Mouse (Mus musculus): ENCODE data around the gene Npepl1. TPM values are rescaled to one million over a fixed set of nuclear protein-coding genes. Genes with fewer than 3 reads are reported as not detected.
A peak's percentile ranks its signal among the peaks of the same experiment; 100 is the strongest.

Npepl1 gene
- 10 to 100 TPM; 12.1 to 12.4 TPM for total RNA-seq (2021)

DNA sequence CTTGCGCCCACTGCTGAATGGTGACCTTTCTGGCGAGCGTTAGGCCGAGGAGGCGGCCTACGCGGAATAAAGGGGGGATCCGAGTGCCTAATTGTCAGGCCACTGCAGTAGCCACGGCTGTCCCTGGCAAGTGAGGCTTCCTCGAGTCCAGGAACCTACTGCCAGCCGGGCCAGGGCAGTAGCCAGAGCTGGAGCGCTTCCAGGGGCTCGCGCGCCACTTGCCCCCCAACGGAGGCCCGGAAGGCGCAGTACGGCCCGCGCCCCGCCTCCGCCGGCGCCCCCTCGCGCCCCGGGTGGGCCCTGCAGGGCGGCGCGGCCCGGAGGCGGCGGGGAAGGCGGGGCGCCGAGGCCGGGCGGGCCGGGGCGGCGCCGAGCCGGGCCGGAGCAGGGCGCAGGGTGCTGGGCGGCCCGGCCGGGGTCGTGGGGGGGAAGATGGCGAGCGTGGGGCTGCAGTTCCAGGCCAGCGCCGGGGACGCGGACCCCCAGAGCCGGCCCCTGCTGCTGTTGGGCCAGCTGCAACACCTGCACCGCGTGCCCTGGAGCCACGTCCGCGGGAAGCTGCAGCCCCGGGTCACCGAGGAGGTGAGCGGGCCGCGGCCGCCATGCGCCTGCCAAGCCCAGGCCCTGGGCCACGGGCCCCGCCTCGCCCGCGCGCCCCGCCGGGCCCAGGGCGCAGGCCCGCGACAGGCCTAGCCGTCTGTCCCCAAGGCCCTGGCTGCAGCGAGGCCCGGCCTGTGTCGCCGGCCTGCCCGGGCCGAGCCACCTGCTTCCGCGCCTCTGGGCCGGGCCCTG, at the start of gene Npepl1:
Npepl1 (plus strand) TSS at position 359 of the 792 bp plus-strand sequence.
- peak; percentile 34 to 49 for DNase-seq (ENCODE audit: low spot score in 2 of 2)
- intact Hi-C loops (cut with DNase I): loop anchor here (5.0 kb wide), 1 partner anchor 33 kb away; the partner anchor contains the start of gene Stx16

DNA sequence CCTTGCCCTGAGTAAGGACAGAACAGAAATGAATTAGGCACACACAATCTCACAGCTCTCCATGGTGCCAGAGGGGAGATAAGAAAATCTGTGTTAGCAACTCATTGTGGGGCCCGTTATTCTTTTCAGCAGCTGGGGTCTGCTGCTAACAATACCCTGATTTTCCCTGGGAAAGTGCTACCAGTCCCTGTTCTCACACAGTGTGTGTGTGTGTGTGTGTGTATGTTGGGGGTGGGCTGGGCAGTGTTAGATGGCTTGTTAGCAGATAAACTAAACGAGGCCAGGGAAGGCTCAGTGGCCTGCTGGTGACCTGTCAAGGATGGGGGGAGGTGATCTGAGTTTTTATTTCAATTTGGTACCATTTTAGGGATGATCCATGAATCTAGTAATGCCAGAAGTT, 48.9 kb upstream of the Npepl1 start:
- DNase-seq (ENCODE audit: low spot score in 2 of 2): no peak
- intact Hi-C loops (cut with DNase I): no loop called here

DNA sequence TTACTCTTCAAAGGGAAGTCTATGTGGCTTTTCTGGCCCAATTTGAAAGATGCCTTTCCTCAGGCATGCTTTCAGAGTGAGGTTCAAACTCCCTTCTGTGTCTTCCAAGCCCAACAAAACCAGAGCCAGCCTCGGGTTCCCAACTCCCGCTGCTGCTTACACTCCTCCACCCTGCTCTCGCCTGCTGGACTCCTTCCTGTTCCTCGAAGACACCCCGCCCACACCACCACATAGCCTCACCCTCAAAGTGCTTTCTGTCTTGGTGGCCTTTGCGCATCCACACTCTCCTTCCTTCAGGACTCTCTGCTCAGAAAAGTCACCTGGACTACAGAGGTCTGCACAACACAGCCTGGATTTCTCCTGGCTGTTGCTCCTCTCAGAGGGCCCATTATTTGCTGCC, 47.1 kb upstream of the Npepl1 start:
- intact Hi-C loops (cut with DNase I): no loop called here
- no peak for DNase-seq (ENCODE audit: low spot score in 2 of 2)

DNA sequence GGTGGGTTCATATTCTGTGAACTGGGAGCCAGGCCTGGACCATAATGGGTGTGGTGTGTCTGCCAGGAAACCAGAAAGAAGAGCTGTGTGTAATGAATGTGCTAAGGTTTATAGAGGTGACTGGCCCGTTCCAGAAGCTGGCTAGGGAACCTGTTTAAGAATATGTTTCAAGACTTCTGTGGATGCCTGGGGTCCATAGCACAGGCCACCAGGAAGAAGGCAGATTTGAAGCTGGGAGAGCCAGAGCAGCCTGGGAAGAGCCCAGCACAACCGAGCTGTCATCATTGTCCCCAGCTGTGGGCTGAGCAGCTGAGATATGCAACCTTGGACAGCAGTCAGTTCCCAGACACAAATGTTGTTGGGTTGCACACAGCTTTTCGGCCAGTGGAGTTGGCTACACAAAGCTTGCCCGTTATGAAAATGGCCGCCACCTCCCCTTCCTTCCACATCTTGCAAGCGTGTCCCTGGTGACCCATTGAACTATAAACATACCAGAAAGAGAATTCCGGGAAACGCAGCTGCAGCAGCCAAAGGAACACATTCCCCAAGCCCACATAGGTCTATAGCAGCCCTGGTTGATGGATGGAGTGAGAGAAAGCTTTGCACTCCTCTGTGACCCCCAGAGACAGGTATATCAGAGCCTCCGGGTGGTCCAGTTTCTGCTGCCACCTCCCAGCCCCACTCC, 46.5 kb upstream of the Npepl1 start:
- intact Hi-C loops (cut with DNase I): no loop called here
- DNase-seq (ENCODE audit: low spot score in 2 of 2): no peak

DNA sequence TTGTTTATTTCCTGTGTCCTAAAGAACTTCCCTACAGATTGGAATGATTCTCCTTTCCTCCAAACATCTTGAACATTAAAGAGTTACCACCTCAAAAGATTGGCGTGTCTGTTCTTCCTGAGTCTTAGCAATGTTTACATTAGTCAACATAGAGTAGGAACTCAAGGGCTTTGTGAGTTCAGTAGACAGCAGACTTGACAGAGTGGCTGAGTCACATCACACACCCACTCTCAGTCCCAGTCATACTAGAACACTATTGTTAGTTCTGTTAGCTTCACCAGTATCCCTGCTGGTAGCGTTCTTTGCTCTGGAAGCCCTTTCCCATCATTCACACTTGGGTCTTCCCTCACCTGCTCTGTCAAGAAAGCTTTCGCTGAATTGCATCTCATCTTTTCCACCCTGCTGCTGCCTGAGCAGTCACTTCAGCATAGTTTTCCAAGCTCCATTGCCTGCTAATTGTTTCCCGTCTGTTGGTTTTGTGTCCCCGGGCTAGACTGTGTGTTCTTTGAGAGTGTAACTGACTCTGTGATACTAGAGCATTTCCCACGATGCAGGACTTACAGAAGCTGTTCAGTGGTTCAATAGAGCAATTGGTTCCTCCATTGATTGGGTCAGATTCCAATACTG, 42.2 kb upstream of the Npepl1 start:
- intact Hi-C loops (cut with DNase I): no loop called here

DNA sequence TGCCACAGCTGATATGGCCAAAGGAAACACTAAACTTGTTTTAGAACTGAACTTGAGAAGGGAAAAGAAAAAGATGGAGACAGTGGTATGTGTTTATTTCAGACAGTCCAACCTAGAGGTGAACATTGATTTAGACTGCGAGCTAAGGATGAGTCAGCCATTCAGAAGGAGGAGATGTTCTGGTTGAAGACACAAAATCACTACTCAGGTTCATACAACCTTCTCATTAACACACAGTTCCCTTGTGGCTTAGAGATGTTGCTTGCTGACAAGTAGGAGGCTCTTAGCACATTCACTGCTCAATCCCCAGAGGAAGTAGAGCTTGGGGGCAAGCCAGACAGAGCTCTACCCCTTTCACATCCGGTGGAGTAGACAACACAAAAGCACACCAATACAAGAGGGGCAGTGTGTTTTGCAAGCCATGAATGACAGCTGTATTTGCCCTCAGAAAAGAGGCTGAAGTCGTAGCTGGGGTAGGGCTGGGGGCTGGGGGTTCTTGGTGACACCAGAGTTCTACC, 40.6 kb upstream of the Npepl1 start:
- intact Hi-C loops (cut with DNase I): loop anchor here (10.0 kb wide), 2 partner anchors 405 to 485 kb away; no protein-coding TSS in a partner anchor
- no peak for DNase-seq (ENCODE audit: low spot score in 2 of 2)

More for the DNA sequence above, 42.2 kb upstream of the Npepl1 start:
- DNase-seq (ENCODE audit: low spot score in 2 of 2): no peak

DNA sequence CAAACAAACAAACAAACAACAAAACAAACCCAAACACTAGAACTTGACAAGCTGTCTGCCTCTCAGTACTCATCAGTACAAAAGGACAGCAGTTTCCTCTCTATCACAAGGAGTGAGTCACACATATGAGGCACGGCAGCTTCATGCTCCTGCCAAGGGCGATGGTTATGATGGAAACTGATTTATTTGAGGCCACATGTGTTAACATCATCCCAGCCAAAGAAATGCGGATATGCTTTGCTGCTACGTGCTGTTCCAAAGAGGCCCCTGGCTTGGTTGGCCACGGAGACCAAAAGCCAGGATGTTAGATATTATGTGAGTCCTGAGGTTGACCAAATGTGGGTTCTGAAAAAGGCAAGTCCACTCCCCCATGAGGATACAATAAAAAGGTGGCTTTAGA, 38.7 kb upstream of the Npepl1 start:
- intact Hi-C loops (cut with DNase I): loop anchor here (10.0 kb wide), 2 partner anchors 407 to 487 kb away; no protein-coding TSS in a partner anchor
- no peak for DNase-seq (ENCODE audit: low spot score in 2 of 2)

DNA sequence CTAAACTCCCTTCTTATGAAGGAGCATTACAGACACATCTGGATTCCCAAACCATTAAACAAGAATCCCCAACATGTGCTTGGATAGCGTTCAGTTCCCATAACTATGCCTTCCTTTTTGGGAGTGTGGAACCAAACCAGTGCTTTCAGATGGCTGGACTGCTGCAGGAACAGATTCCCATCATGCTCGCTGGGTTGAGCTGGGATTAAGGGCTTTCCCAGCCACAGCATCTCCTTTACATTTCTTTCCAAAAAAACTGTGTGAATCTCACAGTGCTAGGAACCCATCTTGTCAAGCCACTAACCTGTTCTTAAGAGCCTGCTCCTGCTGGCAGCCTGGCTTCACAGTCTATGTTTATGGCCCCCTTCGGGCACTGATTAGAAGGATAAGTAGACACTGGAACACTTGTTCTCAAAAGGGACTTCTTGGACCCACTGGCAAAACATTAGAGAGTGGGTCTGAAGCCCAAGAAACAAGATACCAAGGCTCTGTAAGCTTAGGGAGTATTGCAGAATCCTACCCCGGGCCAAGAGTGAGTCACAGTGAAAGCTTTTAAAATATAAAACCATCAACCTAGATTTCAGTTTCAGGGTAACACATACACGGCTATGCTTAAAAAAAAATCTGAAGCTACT, 36.9 kb upstream of the Npepl1 start:
- intact Hi-C loops (cut with DNase I): loop anchor here (10.0 kb wide), 2 partner anchors 408 to 488 kb away; no protein-coding TSS in a partner anchor
- no peak for DNase-seq (ENCODE audit: low spot score in 2 of 2)

DNA sequence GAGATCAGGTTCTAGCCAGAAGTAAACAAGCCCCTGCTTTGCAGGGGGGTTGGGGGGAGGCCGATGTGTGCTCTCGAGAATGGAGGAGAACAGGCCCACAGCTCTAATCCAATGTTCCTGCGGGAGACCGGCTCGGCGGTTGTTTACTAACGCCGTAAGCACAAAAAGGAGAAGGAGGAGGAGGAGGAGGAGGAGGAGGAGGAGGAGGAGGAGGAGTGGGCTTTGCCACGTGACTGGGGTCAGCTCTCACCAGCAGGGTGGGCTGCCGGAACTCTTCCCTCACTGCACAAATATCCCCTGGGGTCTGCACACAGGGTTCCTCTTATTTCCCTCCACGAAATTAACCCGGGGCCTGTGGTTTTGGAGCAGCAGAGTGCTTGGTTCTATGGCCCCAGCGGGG, 35.5 kb upstream of the Npepl1 start:
- intact Hi-C loops (cut with DNase I): loop anchor here (5.0 to 10.0 kb wide), 4 partner anchors 38 to 490 kb away; partner anchors contain the start of gene Npepl1
- DNase-seq (ENCODE audit: low spot score in 2 of 2): no peak

DNA sequence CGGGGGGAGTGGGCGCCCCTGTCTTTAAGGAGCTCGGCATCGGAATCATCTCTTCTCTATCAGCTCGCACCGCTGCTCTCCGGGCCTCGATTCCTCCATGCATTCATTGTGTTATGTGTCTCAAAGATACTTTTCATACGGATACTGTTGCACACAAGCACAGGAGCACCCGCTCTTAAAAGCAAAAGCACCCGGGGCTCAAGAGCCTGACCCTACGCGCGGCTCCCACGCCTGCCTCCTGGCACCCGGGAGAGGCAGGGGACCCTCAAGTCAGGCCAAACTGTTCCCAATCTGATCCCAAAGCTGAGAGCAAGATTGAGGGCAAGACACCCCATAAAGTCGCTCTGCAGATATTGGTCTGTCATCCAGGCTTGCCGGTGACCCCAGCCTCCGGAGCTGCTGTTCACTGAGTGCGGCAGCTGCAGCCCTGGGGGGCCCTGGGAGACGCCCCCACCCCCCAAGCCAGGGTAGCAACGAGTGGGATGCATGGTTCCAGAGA, 35.0 kb upstream of the Npepl1 start:
- intact Hi-C loops (cut with DNase I): loop anchor here (5.0 to 10.0 kb wide), 4 partner anchors 37 to 490 kb away; partner anchors contain the start of gene Npepl1
- DNase-seq (ENCODE audit: low spot score in 2 of 2): no peak

DNA sequence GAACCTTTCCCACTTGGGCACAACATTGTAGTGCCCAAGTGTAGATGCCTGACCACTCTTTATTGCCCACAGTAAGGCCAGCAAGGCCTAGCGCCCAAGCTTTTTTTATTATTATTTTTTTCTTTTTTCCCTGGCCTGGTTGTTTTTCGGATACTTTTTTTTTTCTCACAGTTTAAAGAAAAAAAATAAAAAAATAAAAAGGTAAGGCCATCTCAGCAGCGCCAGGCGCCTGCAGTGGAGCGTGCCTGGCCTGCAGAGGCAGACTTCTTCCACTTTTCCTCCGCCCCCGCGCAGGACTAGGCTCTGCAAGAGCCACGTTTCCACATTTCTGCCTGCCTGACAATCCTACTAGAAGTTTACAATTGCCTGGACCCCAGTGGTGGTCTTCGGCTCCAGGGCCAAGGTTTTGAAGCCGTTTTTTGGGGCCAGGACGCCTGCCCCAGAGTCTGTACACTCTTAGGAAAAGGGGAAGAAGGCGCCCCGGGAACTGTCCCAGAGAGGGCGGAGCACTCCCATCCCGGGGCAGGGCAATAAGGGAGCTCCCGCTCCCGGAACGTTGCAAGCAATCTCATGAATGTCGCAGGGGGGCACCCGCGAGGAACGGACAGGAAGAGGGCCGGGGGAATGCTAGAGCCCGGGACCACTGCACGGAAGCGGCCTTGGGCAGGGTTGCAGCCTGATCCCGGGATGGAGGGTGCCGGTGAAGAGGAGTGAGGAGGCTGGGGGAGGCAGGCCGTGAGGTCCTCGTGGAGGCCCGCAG, 34.3 kb upstream of the Npepl1 start, which contains the start of gene Stx16:
Stx16 (plus strand) TSS at position 636 of the 760 bp plus-strand sequence.
- intact Hi-C loops (cut with DNase I): loop anchor here (5.0 to 10.0 kb wide), 4 partner anchors 36 to 491 kb away; partner anchors contain the start of gene Npepl1
- DNase-seq (ENCODE audit: low spot score in 2 of 2): peak; percentile 89 to 91

DNA sequence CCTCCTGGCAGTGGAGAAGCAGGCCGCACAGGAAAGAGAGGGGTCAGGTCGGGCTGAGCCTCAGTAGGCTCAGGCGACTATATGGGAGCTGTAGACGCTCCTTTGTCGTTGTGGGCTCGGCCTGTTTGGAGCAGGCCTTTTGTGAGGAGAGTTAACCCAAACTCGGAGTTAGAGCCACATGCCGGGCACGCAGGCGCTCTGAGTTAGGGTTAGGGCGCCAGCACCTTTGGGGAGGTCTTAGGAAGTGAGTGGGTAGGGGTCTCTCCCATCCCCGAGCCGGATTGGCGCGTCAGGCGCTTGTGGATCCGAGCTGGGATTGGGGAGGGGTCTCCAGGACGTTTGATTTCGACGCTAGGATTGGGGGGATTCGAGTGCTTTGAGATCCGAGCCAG, 33.7 kb upstream of the Npepl1 start:
- DNase-seq (ENCODE audit: low spot score in 2 of 2): no peak
- intact Hi-C loops (cut with DNase I): loop anchor here (5.0 to 10.0 kb wide), 4 partner anchors 36 to 492 kb away; partner anchors contain the start of gene Npepl1

DNA sequence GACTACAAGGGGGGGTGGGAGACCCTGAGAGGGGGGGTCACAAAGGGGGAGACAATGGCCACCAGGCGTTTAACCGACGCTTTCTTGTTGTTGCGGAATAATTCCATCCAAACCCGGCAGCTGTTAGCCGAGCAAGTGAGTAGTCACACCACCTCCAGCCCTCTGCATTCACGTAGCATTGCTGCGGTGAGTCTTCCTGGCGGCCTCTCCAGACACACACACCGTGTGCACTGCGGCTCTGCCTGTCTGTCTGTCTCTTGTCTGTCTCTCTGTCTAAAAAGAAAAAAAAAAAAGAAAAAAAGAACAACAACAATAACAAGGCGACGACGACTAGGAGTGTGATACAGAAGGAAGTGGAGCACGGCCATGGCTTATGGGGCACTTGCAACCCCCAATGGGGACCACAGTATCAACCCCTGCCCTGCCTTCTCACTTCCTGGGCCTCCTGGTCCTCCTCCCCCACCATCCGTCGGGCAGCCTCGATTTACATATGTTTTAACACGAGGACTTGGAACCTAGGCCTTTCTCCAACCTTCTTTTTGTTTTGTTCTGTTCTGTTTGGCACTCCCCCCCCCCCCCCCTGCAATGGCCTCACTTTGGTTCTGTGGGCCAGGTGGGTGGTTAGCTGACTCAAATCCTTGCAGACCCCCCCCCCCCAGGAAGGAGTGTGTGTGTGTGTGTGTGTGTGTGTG, 33.0 kb upstream of the Npepl1 start:
- intact Hi-C loops (cut with DNase I): loop anchor here (5.0 to 10.0 kb wide), 4 partner anchors 35 to 492 kb away; partner anchors contain the start of gene Npepl1
- DNase-seq (ENCODE audit: low spot score in 2 of 2): peak in 1 of 2 experiments; percentile 19

DNA sequence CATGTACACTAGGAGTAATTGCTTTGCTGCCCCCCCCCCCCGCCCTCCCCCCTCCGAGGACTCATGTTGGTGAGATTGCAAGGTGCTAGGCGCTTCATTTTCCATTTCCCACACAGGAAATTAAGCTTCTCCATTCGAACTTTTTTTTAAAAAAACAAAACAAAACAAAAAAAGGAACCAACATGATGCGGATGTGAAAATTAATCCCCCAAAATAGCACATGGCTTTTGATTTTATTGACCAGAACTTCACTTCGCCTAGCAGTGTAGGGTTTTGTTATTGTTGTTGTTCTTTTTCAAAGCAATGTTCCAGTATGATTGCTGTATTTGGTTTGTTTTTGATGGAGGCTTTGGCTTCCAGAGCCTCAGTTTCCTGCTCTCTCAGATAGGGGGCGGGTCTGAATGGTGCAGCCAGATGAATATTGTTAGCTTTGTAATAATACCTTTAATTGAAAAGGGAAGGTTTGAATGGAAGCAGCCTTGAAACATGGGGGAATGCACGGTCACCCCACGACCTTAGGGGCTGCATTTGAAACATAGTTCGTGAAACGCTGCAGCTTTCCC, 32.3 kb upstream of the Npepl1 start:
- intact Hi-C loops (cut with DNase I): loop anchor here (5.0 to 10.0 kb wide), 4 partner anchors 34 to 493 kb away; partner anchors contain the start of gene Npepl1
- no peak for DNase-seq (ENCODE audit: low spot score in 2 of 2)

DNA sequence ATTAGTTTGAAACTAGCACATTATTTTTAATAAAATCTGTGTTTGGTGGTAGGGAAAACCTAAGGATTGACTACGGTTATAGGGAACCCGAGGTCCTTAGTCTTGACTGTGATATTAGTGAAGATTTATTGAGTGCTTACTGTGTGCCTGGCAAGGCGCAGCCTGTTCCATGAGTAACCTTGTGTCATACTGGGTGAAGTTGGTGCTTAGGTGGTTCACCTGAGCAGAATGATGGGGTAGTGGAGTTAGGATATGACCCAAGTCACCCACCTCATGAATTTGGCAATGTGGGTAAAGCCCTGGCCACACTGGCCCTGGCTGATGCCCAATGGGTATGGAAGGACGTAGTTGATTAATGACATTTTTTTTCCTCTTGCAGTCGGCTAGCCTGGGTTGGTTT, 28.3 kb upstream of the Npepl1 start:
- intact Hi-C loops (cut with DNase I): no loop called here
- no peak for DNase-seq (ENCODE audit: low spot score in 2 of 2)

DNA sequence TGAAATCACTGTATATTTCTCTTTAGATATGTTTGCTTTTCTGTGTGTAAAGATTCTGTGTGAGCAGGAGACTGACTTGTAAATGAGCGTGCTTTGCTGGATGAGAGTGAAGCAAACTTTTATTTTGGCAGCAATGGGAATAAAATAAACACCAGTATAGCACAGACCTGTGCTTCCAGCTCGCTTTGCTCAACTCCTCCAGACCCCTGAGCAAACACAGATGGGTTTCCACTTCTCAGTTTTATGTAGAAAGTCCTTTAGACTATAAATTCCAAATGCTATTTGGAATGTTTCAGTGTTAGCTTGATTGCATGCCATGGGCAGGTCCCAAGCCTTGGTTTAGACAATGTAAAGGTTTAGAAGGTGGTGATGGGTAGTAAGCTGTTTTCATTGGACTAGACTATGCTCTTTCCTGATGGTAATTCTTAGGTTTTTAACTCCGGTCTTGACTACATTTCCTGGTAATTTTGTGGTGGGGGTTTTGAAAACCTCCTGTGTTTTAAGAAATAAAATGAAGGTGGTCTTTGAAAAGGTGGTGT, 27.7 kb upstream of the Npepl1 start:
- intact Hi-C loops (cut with DNase I): no loop called here
- no peak for DNase-seq (ENCODE audit: low spot score in 2 of 2)

DNA sequence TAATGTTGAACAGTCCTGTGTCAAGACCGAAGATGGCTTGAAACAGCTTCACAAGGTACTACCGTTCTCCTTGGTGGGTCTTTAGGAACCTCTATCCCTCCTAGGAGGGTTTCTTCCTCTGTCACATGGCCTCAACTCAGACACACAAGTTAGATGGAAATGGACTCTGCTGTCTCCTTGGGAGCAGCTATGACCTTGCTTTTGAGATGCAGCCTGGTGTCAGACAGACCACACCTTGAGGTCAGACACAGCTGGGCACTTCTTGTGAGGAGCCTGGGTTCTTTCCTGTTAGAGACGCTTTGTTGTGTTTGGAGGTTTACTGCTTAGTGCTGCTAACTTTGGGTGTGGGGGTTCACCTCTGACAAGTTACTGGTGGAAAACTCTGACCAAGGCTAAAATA, 15.1 kb upstream of the Npepl1 start:
- no peak for DNase-seq (ENCODE audit: low spot score in 2 of 2)
- intact Hi-C loops (cut with DNase I): no loop called here
